Comparison of ENCODE assay signal across 21 mouse cellular contexts in genomic region chr4:87670167-87670566, GRCm38 (mm10).
DNase-seq lines count a peak whose midpoint lies in the region; ATAC-seq and TF ChIP-seq lines count a peak whose summit lies in the region.
"Had no signal": no experiment of that assay in that cellular context is flagged by ENCODE, and none has a peak within 500 bp of the region (broad histone marks: within the 10 kb centered on the region; RNA-seq: fewer than 3 reads in every experiment).

No protein-coding gene starts in this region.

- no peak overlapping the region for H3K4me3 ChIP-seq in lung, embryonic 14.5 days (ENCODE audit: low read depth, low read length)
- H3K4me3 ChIP-seq in stomach, embryonic 15.5 days (replicated peaks), result no peak overlapping the region
- H3K4me3 ChIP-seq: embryonic facial prominence, embryonic 12.5 days; forebrain, embryonic 15.5 days; heart, embryonic 10.5 days had no signal

- no peak overlapping the region for H3K9ac ChIP-seq in lung, embryonic 14.5 days
- no peak overlapping the region for H3K9ac ChIP-seq in stomach, embryonic 15.5 days
- H3K9ac ChIP-seq: embryonic facial prominence, embryonic 12.5 days; forebrain, embryonic 15.5 days had no signal

- H3K36me3 ChIP-seq in lung, embryonic 14.5 days (ENCODE audit: insufficient read depth), result no peaks in the 10 kb centered on the region
- no peaks in the 10 kb centered on the region for H3K36me3 ChIP-seq in stomach, embryonic 15.5 days
- H3K36me3 ChIP-seq: embryonic facial prominence, embryonic 12.5 days; forebrain, embryonic 15.5 days; G1E; heart, embryonic 10.5 days had no signal

- DNase-seq in lung, embryonic 14.5 days, result peak; percentile 57
- no peak for DNase-seq in lung, postnatal 14 days
- DNase-seq in urinary bladder, postnatal 14 days (ENCODE audit: low spot score), result peak; percentile 16
- DNase-seq in urinary bladder, adult 18-20 months (ENCODE audit: low spot score in 2 of 2), result no peak
- DNase-seq in c-Kit-positive CD71-positive TER-119-positive erythroid progenitor cells, embryonic 14.5 days (ENCODE audit: low spot score), result no peak
- DNase-seq in thymus, postnatal 0 days (ENCODE audit: low spot score), result no peak
- DNase-seq: adrenal gland, adult 8-10 months; adrenal gland, postnatal 36 days; B cell, adult 2 months; cerebellum, adult 11 months; cerebellum, adult 9-10 months; cerebellum, postnatal 25 days; gastrocnemius, postnatal 10 days; heart, adult 18-20 months; heart, postnatal 10 days; heart, postnatal 4 days had no signal

- 48% methylated on average over 2 of the region's 2 CpGs for WGBS in lung, embryonic 14.5 days
- WGBS in stomach, embryonic 15.5 days, result 70% methylated on average over 2 of the region's 2 CpGs

- no peak for TF ChIP-seq CTCF in lung, embryonic 14.5 days (IDR thresholded peaks at IDR 0.05; ENCODE audit: low read depth)

- no peaks in the 10 kb centered on the region for H3K27me3 ChIP-seq in lung, embryonic 14.5 days (ENCODE audit: insufficient read depth, low read length)
- no peaks in the 10 kb centered on the region for H3K27me3 ChIP-seq in stomach, embryonic 15.5 days (replicated peaks)
- H3K27me3 ChIP-seq: forebrain, embryonic 15.5 days had no signal

- no peaks in the 10 kb centered on the region for H3K9me3 ChIP-seq in lung, embryonic 14.5 days (ENCODE audit: low read depth, low read length)
- no peaks in the 10 kb centered on the region for H3K9me3 ChIP-seq in stomach, embryonic 15.5 days
- H3K9me3 ChIP-seq: embryonic facial prominence, embryonic 12.5 days; forebrain, embryonic 15.5 days; G1E; heart, embryonic 10.5 days had no signal

- no peak overlapping the region for H3K27ac ChIP-seq in lung, embryonic 14.5 days (ENCODE audit: low read depth)
- no peak overlapping the region for H3K27ac ChIP-seq in stomach, embryonic 15.5 days
- H3K27ac ChIP-seq: embryonic facial prominence, embryonic 12.5 days; forebrain, embryonic 15.5 days had no signal

- no peak overlapping the region for H3K4me2 ChIP-seq in lung, embryonic 14.5 days
- H3K4me2 ChIP-seq in stomach, embryonic 15.5 days, result no peak overlapping the region
- H3K4me2 ChIP-seq: embryonic facial prominence, embryonic 12.5 days; forebrain, embryonic 15.5 days had no signal

- H3K4me1 ChIP-seq in lung, embryonic 14.5 days (ENCODE audit: insufficient read depth), result no peaks in the 10 kb centered on the region
- H3K4me1 ChIP-seq in stomach, embryonic 15.5 days, result no peaks in the 10 kb centered on the region

- peak; percentile 64; the same call in 1 of the 2 replicates for ATAC-seq in lung, embryonic 14.5 days (ENCODE audit: insufficient read depth)
- ATAC-seq in stomach, embryonic 15.5 days (ENCODE audit: insufficient read depth, low FRiP score, low read depth), result peak; percentile 35; the same call in 1 of the 2 replicates
- ATAC-seq: forebrain, embryonic 15.5 days had no signal

Comparison
In these comparisons a context has a peak if more than half of its experiments do, and no peak if none do; other contexts are left out.
1. DNase-seq: peak in lung, embryonic 14.5 days (single experiment) and urinary bladder, postnatal 14 days (single experiment); none in lung, postnatal 14 days (single experiment), urinary bladder, adult 18-20 months (0 of 2), c-Kit-positive CD71-positive TER-119-positive erythroid progenitor cells, embryonic 14.5 days (single experiment) and thymus, postnatal 0 days (single experiment).